Mouse (Mus musculus): Measurements from ENCODE around the gene Cryzl1.

Cryzl1 gene

GRCm38 (mm10) chr16:91640171-91640570 is 88.6 kb downstream of the Cryzl1 start:
- no peak for DNase-seq (ENCODE audit: low spot score)

DNA sequence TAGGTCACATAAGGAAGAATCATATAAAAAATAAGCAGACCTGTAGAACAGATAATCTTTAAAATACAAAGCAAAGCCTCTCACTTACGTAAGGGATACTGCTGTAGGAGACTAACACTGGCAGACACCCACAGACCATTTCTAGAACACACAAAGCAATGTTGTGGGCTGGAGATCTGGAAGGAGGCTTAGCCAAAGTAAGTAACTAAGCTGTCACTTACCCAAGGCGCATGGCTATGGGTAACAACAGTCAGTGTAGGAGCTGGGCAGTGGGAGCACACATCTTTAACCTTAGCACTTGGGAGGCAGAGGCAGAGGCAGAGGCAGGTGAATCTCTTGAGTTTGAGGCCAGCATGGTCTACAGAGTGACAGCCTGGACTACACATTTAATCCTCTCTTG is 89.1 kb downstream of the Cryzl1 start:
- no peak for DNase-seq (ENCODE audit: low spot score)
